Mouse (Mus musculus) forelimb bud, embryonic 11.5 days (tissue): ENCODE measurements at regions not wholly inside any gene's neighbourhood (a gene's known extent, or its start where the extent isn't known, plus 50 kb on each side); places are given as distances from the start of the nearest gene placed in this dataset.

Source experiments
- DNase-seq: peaks from one replicate; pipeline ENCODE4 v3.0.0-alpha.2; 2012; ENCODE audit warnings: low read depth, low spot score

DNA sequence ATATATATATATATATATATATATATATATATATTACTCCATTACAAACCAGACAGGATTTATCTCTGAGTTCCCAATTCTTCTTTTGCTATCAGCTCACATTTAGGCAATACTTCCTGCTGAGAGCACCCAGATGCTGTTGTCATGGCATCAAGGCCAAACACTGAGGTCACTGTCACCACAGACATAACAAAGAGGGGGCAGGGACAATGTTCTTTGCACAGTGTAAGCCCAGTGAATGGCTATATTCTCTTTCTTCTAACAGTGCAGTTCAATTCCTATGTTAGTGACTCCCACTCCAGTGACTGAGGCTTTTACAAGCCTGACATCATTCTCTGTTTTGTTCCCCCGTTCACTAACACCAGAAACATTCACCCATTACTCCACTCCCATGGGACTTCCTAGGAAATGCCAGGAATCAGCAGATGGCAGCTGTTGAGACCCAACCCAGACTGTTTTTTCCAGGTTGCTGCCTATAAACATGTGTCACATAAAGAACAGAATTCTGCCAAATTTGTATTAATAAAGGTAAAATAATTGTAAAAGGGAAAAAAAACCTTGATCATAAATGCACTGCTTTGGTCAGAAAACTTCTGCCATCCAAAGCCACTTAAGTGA lies 289.5 kb downstream of the Slc22a22 start:
- no peak for DNase-seq

DNA sequence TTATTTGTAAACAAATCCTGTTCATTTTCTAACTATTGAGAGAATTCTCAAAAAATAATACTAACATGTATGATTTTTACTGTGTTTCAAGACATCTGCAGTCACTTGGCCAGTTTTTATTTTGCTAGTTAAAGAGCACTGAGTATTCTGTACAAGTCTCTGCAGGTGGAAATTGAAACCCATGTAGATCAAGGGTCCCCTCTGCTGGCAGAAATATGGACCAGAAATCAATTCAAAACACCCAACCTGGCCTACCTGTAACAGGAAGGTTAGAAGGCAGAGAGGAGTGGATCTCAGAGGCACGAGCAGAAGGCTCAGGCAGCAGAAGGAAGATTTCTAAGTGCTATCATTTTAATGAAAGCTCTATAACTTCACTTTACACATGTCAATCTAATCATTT lies 298.3 kb downstream of the Slc22a22 start:
- DNase-seq, result no peak

DNA sequence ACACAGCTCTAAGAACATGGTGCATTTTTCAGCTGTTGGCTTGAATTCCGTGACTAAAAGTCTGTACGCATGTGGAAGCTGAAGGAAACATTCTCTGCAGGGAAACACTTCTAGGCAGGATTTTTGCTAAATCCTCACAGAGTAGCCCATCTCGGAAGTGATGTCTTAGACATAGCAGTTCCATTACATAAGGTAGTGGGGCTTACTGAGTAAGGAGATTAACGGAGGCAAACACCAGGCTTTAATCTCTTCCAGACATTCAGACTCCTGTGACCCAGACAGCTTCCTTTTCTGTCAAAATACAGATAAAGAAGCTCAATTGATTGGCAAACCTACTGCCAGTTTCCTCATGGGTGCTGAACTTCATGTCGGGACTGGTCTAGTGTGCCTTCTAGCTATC lies 304.7 kb downstream of the Slc22a22 start:
- no peak for DNase-seq

DNA sequence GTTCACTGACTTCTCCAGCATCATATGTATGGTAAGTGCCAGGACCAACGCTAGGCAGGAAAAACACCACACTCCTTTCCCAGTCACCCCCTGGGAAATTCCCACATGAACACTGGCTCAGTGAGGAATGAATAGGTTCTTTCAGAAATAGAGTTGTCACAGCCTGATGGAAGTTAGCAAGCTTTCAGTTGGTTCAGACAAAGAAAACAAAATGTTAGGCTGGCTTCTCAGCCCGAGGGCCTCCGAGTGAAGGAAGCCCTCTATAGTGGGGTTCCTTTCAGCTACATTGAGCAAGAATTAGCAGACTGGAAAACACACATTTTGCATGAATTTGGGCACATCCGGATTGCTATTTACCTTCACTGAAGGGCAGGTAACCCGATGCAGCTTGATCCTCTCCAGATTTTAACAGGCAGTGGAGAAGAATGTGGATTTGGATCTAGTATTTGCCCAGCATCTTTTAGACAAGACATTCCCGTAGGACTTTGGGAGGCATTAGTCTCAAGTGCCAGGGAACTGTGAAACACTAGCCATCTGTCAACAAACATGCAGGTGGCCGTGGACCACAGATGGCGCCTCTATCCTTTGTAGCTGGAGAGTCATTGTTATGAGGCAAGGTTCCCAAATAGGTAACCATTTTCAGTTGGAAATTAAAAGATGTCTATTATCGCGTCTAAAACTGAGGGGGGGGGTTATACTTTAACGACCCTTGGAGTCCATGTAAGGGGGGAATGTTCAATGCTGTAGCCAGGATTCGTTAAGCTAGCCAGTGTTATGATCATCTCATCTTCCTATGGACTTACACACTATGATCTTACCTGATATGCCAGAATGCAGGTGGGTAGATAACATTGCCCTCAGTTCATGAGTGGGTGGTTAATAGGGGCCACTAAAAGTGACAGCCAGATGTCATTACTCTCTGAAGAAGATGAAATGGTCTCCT lies 314.8 kb downstream of the Slc22a22 start:
- DNase-seq, result peak; percentile 57

DNA sequence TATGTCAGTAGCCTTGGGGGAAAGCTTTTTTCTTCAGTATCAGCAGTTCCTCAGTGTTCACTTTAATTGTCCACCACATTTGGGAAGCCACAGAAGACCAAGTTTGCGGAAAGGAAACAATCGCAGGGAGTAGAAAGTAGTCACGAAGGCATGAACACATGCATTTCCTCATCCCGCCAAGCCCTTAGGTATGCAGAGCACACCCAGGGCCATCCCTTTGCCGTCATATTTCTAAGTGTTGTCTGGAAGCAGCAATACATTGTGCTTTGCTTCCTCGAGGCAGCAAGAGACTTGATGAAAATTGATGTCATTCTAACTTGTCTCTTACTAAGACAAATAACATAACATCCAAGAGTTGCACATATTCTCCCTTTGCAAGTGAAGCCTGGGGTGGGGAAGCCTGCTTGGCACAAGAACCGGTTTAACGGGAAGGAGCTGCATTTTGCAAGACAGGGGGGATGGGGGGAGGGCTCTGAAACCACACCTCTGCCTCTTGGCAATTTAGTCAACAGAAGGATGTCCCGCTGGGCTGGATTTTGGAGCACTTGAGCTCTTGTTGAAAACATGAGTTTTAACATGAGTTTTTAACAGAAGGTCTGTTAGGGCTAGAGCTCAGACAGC lies 337.2 kb downstream of the Slc22a22 start:
- DNase-seq, result peak; percentile 9

DNA sequence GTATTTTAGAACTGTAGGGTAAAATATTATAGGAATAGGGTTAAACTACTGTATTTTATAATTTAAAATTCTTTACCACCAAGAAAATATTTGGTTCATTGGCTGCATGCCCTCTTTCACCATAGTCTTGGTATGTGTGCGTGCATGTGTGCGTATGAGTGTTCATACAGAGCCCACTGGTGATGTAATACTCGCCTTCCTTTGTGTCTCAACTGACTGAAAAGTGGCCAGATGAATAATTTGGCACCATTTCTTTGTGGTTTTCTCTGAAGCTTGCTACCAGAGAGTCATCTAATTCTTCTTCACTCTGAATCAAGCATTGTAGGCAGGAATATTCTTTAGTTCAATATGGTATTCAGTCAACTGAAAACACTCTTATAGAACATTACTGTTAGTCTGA lies 372.7 kb downstream of the Slc22a22 start:
- DNase-seq, result no peak

DNA sequence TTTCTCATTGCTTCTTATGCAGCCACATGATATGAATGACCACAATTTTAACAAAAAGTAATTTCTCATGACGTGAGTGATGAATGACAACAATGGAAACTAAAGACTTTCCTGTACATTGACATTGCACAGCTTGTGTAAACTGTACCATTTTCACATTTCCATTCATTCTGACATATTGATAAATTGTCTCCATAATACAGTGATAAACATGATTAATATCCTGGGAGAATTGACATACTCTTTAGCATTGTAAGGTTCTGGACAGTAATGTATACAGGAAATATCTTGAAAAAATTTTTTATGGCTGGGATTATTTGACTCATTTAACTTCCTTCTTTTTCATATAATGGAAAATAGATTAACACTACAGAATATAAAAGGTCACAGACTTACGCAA lies 380.1 kb downstream of the Slc22a22 start:
- no peak for DNase-seq

DNA sequence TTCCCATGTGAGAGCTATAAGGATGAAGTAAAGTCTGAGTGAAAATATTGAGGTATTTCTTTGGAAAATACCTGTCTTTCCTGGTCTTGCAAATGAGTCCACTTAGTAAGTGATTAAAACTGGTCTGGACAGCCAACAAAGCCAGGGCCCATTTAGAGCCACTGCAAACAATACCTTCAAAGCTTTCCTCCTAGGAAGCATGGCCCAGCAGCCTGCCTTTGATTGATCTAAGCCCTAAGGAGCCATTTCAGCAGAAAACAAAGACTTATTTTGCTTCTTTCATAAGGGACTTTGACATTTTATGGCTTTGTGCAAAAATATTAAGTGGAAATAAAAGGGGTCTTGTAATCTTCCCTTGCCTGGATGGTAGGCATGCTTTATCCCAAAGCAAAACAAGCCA lies 397.6 kb downstream of the Slc22a22 start:
- DNase-seq, result no peak

DNA sequence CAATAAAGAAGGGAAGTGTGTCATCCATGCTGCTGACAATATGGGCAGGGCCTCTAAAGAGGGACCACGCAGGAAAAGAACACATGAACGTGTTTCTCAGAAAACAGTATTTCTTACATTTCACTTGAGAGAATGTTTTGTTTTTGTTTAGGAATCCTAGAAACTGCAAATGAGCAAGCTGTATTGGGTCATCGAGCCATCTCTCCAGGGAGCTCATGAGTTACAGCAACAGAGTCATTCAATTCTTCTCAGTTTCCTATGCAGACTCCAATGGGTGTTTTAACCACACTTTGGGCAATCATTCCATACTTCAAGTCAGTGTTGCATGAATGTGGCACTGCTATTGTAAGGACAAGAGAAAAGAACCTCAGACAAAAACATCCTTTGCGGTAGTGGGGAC lies 403.6 kb downstream of the Slc22a22 start:
- DNase-seq, result no peak

DNA sequence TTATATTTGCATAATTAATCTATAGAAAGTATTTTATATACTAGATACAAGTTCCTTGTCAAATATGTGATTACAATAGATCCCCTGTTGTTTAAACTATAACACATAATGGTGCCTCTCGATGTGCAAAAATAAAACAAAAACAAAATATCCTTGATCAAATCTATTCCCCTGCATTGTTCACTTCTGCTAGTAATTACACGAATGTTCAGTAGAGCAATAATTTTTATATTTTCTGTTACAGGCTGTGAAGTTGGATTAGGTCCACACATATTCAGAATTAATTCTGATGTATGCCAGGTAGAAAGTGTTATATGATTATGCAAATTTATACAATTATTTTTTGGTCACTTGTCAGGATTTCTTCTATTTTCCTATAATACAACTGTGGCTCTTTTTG lies 415.9 kb downstream of the Slc22a22 start:
- no peak for DNase-seq

DNA sequence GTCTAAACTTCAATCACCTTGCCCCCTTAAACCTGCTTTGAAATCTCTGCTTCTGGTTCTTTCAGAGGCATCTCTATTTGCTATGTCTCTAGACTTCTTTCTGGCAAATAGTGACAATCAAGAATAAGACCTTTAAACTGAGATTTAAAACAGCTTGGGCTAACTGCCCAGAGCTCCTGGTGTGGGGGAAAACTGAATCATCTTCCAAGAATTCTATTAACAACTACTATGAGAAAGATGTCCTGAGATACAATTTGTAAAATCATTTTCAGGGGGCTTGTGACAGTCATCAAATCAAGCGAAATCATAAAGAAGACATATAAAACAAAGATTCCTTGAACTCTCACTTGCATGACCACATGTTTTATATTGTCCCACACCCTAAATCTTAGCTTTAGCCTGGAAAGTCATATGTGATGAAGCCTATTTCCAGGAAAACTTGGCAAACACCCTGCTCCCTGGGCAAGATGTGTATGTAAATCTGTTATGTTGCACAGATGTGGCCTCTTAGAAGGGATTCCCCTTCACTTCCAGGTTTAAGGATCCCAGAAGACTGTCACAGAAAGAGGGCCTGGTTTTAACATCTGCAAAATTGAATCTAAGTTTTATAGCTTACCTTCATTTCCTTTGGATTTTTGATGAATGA lies 417.8 kb downstream of the Slc22a22 start:
- no peak for DNase-seq

DNA sequence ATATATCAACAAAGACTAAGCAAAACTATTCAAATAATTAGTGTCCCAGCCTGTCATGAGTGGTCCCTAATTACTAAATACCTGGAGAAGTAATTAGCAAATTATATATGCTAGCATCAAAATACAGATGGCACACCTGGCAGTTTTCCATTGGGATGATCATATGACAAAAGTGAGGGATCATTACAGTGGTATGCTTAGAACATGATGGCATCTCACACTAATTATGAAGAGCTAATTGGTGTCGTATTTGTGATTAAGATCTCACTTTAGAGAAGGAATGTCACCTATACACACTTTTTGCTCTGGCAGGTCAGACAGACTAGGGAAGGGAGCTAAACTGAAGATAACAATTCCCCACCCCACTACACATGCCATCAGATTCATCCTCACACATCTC lies 425.1 kb downstream of the Slc22a22 start:
- no peak for DNase-seq

DNA sequence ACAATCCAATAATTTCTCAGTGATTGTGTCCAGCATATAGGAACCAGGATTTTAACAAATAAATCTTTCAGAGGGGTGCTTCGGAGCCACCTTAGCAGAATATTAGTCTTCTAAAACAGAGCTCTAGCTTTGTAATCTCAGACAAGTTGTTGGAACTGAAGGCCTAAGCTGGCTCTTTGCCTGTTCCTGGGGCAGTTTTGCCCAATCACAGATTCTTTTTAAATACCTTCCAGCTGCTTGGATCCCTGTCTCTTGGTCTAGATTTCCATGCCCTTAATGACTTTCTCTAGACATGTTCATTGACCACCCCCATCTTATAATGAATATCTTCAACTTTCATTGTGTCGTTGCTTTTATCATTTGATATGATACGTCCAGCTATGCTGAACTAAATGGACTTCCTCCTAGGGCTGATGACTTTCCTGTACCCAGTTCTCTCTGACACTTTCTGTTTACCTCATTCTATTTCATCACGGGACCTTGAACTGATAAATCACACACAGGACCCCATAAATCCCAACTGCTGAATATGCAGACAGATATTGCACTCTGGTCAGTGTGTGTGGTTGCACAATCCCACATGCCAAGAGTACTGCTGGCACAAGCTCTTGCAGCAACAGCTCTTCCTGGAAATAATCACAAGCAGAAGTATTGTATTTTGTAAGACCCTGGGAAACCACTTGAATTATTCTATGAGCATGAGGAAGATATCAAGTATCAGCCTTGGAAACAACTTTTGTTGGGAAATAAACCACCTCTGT lies 440.4 kb downstream of the Slc22a22 start:
- DNase-seq, result peak; percentile 7

DNA sequence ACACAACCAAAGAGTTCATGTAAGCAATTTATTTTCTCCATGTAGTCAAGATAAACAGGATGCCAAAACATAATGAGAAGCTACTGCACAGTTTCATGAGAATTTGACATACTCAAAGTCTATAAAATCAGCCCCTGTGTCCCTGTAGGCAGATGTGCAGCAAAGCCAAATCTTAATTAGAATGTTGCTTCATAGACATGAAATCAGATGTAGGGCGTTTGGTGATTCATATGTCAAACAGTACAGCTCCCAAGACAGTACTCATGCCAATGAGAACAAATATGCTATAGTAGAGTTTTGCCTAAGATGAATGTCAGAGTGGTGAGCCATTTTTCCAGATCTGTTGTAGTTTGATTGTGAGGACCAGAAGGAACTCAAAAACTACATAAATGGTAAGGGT lies 444.4 kb downstream of the Slc22a22 start:
- no peak for DNase-seq
